Mouse (Mus musculus) midbrain, embryonic 14.5 days (tissue): Measurements from ENCODE around the gene Nhsl2. TPM values are rescaled to one million over a fixed set of nuclear protein-coding genes. Genes with fewer than 3 reads are reported as not detected.
A peak's percentile ranks its signal among the peaks of the same experiment; 100 is the strongest.

Experiments used
- ATAC-seq: fragments of 200-750 bp; cut with Nextera tagmentation; 2 replicates; pipeline ENCODE4 v1.8.0; 2017; ENCODE audit warnings: moderate number of reproducible peaks, moderate library complexity; ENCODE audit not compliant: low FRiP score, low TSS enrichment
- DNase-seq: peaks from one replicate; pipeline ENCODE4 v3.0.0-alpha.2; 2015
- H3K27ac ChIP-seq: fragments of 300-500 bp; sonication (generic); replicated peaks from 2 replicates; pipeline ENCODE4 v1.5.1; 2014; ENCODE audit warnings: mild to moderate bottlenecking, low read depth, low read length, moderate library complexity
- H3K27me3 ChIP-seq: fragments of 300-500 bp; sonication (generic); 2 replicates; pipeline ENCODE4 v1.6.1; 2014; ENCODE audit warnings: low read length, control low read depth, mixed read lengths; ENCODE audit not compliant: control insufficient read depth, insufficient read depth
- H3K36me3 ChIP-seq: fragments of 300-500 bp; sonication (generic); 2 replicates; pipeline ENCODE4 v1.6.1; 2014; ENCODE audit warnings: low read length, control low read depth; ENCODE audit not compliant: control insufficient read depth, insufficient read depth
- H3K4me1 ChIP-seq: fragments of 300-500 bp; sonication (generic); 2 replicates; pipeline ENCODE4 v1.6.1; 2014; ENCODE audit warnings: mild to moderate bottlenecking, antibody characterized with exemption, low read length, control low read depth; ENCODE audit not compliant: control insufficient read depth, insufficient read depth
- H3K4me2 ChIP-seq: fragments of 300-500 bp; sonication (generic); 2 replicates; pipeline ENCODE4 v1.6.1; 2014; ENCODE audit warnings: mild to moderate bottlenecking, low read length, moderate library complexity
- H3K4me3 ChIP-seq: fragments of 300-500 bp; sonication (generic); replicated peaks from 2 replicates; pipeline ENCODE4 v1.5.1; 2014; ENCODE audit warnings: low read depth, low read length
- H3K9ac ChIP-seq: fragments of 300-500 bp; sonication (generic); replicated peaks from 2 replicates; pipeline ENCODE4 v1.6.1; 2014; ENCODE audit warnings: mild to moderate bottlenecking, low read length, moderate library complexity
- H3K9me3 ChIP-seq: fragments of 300-500 bp; sonication (generic); 2 replicates; pipeline ENCODE4 v1.6.1; 2016; ENCODE audit warnings: low read length, control low read depth, mixed read lengths; ENCODE audit not compliant: control insufficient read depth
- WGBS: fragments of 180-500 bp; shearing (Covaris S2); extraction: QIAGEN DNeasy Blood & Tissue Kit; methylation state at CpG from one replicate; pipeline ENCODE4 v1.1.7; 2014; 5-methylcytosine and 5-hydroxymethylcytosine counted together
- polyA plus RNA-seq: library from polyadenylated mRNA; unstranded; fragments of >200 nt; fragmentation: Nextera tagmentation; extraction: Ambion mirVana; gene quantifications from 2 replicates; pipeline ENCODE4 v1.2.1, GENCODE M21; 2014

Nhsl2 gene
- polyA plus RNA-seq, 1 experiment from 2014 or later, result 7.8 TPM

DNA sequence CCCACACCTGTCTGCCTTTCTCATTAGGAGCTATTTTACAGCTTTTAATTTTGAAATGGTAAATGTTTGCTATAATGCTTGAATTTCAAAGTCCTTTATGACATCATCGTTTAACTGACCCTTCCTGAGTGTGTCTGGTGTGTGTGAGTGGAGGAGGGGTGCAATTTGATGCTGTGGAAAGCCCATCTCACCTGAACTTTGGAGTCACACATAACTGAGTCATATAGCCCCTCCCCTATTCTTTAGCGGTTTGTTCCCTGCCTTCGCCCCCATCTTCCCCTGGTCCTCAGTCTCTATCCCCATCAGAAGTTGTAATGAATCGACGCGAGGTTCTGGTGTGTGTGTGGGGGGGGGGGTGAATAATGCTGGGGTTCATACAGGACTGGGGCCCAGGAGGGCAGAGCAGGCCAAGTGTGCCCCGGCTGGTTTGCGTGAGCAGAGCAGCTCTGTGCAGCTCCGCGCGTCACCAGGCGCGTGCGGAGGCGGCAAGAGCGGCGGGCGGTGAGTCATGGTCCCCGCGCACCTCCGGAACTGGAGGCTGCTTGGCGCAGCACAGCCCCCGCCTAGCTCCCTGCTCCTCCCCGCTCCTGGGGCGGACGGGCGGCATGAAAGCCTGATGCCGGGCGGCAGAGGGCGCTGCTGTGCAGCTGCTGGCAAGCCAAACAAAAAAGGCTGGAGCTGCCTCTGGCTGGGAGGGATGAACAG is 104.8 kb downstream of the Nhsl2 start:
- H3K9ac ChIP-seq, result peak overlapping the region; percentile 46; the same call in 1 of the 2 replicates
- peak overlapping the region; percentile 31 for H3K4me3 ChIP-seq
- H3K27ac ChIP-seq, result 0 out of 2 replicates have a peak overlapping the region, but pooled peaks have one; percentile 32
- no peaks in the 10 kb centered on the region for H3K9me3 ChIP-seq
- peak overlapping the region; percentile 56 for H3K4me2 ChIP-seq
- peak; percentile 92 for DNase-seq
- H3K27me3 ChIP-seq, result no peaks in the 10 kb centered on the region
- no peaks in the 10 kb centered on the region for H3K36me3 ChIP-seq
- no peaks in the 10 kb centered on the region for H3K4me1 ChIP-seq
- peak; percentile 96 for ATAC-seq
- 27% methylated on average over 30 of the region's 30 CpGs for WGBS

GRCm38 (mm10) chrX:101954492-101954851 is 105.3 kb downstream of the Nhsl2 start:
- 48% methylated on average over 5 of the region's 6 CpGs for WGBS
- Histone ChIP-seq H3K27me3 (no peaks in the 10 kb centered on the region), H3K27ac (no peak overlapping the region), H3K9ac (no peak overlapping the region), H3K4me1 (no peaks in the 10 kb centered on the region), H3K4me2 (peak overlapping the region; percentile 56), H3K36me3 (no peaks in the 10 kb centered on the region), H3K4me3 (0 out of 2 replicates have a peak overlapping the region, but pooled peaks have one; percentile 31), H3K9me3 (no peaks in the 10 kb centered on the region)
- ATAC-seq (no peak), DNase-seq (no peak)

DNA sequence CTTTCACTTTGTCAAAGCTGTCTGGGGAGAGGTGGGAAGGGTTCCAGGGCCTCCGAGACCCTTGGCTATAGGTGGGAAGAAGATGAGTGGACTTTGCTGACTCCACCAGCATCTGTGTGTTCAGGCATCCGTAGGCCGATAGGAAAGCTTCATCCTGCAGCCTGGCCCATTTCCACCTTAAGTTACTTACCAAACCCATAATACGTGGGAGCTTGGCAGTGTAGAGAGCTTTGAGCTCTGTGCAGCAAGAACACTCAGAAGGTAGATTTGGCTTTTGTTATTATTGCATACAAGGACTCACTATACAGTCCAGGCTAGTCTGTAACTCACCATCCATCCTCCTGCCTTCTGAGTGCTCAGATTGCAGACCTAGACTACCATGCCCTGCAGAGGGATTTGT is 112.7 kb downstream of the Nhsl2 start:
- DNase-seq, result no peak
- Histone ChIP-seq H3K27me3 (no peaks in the 10 kb centered on the region), H3K4me2 (no peak overlapping the region), H3K27ac (no peak overlapping the region), H3K4me3 (no peak overlapping the region), H3K9ac (no peak overlapping the region), H3K9me3 (no peaks in the 10 kb centered on the region), H3K36me3 (no peaks in the 10 kb centered on the region), H3K4me1 (no peaks in the 10 kb centered on the region)
- ATAC-seq, result no peak
- 82% methylated on average over 4 of the region's 4 CpGs for WGBS

- no peaks in the 10 kb centered on the region for H3K27me3 ChIP-seq
- H3K4me2 ChIP-seq, result no peak overlapping the region
- no peak for ATAC-seq
- DNase-seq, result no peak
- no peak overlapping the region for H3K4me3 ChIP-seq
- H3K27ac ChIP-seq, result no peak overlapping the region
- 82% methylated on average over 3 of the region's 3 CpGs for WGBS
- no peaks in the 10 kb centered on the region for H3K9me3 ChIP-seq
- no peaks in the 10 kb centered on the region for H3K4me1 ChIP-seq
- H3K36me3 ChIP-seq, result no peaks in the 10 kb centered on the region
- no peak overlapping the region for H3K9ac ChIP-seq
Measured at GRCm38 (mm10) chrX:101963711-101964110, 114.5 kb downstream of the Nhsl2 start.

DNA sequence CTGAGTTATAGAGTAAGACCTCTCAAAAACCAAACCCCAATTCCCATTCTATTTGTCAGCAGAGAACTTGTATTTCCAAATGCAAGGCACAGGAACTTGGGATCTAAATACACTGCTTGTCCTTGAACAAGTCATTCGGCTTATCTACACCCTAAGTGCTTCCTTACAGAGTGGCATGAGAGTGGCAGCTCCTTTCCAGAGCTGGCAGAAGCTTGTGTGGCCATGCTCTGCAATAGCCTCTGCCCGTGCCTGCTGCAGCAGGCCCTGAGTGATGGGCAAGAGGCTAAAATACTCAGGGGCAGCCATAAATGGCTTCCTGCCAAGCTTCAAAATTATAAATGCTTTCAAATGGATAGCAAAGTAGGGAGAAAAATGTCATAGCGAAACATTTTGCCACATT is 123.8 kb downstream of the Nhsl2 start:
- Histone ChIP-seq H3K36me3 (no peaks in the 10 kb centered on the region), H3K9ac (no peak overlapping the region), H3K27me3 (no peaks in the 10 kb centered on the region), H3K4me2 (no peak overlapping the region), H3K4me1 (no peaks in the 10 kb centered on the region), H3K27ac (no peak overlapping the region), H3K9me3 (no peaks in the 10 kb centered on the region), H3K4me3 (no peak overlapping the region)
- DNase-seq (no peak), ATAC-seq (no peak)
- 71% methylated on average over 3 of the region's 3 CpGs for WGBS

DNA sequence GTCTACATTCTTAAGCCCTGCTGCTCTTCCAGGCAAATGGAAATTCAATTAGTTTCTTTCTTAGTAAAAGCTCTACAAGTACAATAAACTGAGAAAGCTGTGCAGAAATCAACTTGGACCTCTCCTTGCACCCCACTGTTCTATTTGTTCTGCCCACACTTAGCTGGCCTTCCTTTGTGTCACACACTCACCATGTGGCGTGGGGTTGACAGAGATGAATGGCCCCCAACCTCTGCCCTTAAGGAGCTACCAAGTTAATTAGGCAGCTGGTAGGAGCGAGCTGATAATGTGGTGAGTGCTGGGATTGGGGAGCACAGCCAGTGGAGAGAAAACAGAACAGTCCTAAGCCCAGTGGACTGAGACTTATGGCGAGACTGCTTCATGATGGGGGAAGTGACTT is 127.7 kb downstream of the Nhsl2 start:
- Histone ChIP-seq H3K4me1 (no peaks in the 10 kb centered on the region), H3K36me3 (no peaks in the 10 kb centered on the region), H3K9ac (no peak overlapping the region), H3K9me3 (no peaks in the 10 kb centered on the region), H3K27me3 (no peaks in the 10 kb centered on the region), H3K4me2 (no peak overlapping the region), H3K4me3 (no peak overlapping the region), H3K27ac (no peak overlapping the region)
- DNase-seq (no peak), ATAC-seq (no peak)
- 44% methylated on average over 3 of the region's 3 CpGs for WGBS

GRCm38 (mm10) chrX:101978861-101979260 is 129.7 kb downstream of the Nhsl2 start:
- DNase-seq, result no peak
- 50% methylated on average over 2 of the region's 2 CpGs for WGBS
- no peak for ATAC-seq
- no peaks in the 10 kb centered on the region for H3K36me3 ChIP-seq
- no peaks in the 10 kb centered on the region for H3K9me3 ChIP-seq
- H3K4me3 ChIP-seq, result no peak overlapping the region
- no peak overlapping the region for H3K4me2 ChIP-seq
- no peak overlapping the region for H3K27ac ChIP-seq
- H3K27me3 ChIP-seq, result no peaks in the 10 kb centered on the region
- H3K9ac ChIP-seq, result no peak overlapping the region
- no peaks in the 10 kb centered on the region for H3K4me1 ChIP-seq

DNA sequence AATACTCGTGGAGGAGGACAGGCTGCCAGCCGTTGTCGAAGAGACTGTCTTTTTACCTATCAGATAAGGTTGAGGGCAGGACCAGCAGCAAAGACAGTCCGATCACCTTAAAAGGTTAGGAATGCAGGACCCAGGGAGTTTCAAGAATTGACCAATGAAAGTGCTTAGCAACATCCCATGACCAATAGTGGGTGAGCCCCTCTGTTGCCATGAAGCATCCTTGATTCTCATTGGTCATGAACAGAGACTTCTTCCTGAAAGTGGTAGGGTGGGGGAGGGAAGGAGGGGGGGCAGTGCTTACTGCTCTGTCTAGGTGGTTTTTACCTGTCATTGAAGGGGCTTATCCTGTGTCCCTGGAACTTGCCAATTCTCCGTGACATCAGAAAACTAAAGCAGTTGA is 130.1 kb downstream of the Nhsl2 start:
- Histone ChIP-seq H3K27ac (no peak overlapping the region), H3K9ac (no peak overlapping the region), H3K4me3 (no peak overlapping the region), H3K4me2 (no peak overlapping the region), H3K4me1 (no peaks in the 10 kb centered on the region), H3K36me3 (no peaks in the 10 kb centered on the region), H3K27me3 (no peaks in the 10 kb centered on the region), H3K9me3 (no peaks in the 10 kb centered on the region)
- DNase-seq, result peak; percentile 31
- ATAC-seq, result no peak
- 39% methylated on average over 5 of the region's 5 CpGs for WGBS

DNA sequence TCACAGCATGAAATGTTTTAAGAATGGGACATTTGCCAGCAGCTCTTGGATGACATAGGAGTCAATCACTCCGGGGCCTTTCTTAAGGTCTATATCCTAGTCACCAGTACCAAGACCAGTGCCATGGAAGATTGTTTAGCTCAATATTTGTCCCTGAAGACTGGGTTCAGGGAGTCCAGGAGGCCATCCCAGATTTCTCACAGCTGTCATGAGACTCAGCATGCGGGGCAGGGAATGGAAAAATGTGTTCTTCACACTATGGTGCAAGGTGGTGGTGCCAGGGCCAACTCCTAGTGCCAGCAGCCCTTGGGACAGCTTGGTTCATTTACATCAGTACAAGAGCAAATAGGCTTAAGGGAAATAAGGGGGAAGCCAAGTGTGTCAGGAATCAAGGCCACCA is 131.4 kb downstream of the Nhsl2 start:
- DNase-seq, result no peak
- no peaks in the 10 kb centered on the region for H3K36me3 ChIP-seq
- no peak overlapping the region for H3K4me2 ChIP-seq
- 86% methylated on average over 2 of the region's 2 CpGs for WGBS
- no peak overlapping the region for H3K27ac ChIP-seq
- no peaks in the 10 kb centered on the region for H3K9me3 ChIP-seq
- no peak overlapping the region for H3K4me3 ChIP-seq
- no peak for ATAC-seq
- no peaks in the 10 kb centered on the region for H3K27me3 ChIP-seq
- H3K9ac ChIP-seq, result no peak overlapping the region
- H3K4me1 ChIP-seq, result no peaks in the 10 kb centered on the region
